Mouse (Mus musculus): ENCODE data around the gene 3110040M04Rik.

The 3110040M04Rik gene

DNA sequence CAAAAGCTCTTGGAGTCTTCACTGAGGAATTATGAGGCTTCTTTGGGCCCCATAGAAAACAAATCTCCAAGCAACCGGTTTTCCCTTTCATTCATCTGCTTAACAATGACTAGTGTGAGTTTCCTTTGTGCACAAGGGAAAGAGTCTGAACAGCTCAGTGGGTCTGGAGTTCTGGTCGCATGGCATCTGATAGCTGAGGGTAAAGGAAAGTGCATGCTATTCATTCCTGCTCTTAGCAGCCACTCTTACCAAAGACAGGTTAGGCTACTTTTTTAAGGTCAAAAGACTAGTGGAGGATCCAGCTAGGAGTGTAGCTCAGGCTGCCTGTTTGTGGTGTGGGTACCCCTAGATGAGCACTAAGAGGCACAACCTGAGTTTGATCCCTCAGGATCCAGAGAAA is 31.7 kb downstream of the 3110040M04Rik start:
- DNase-seq (ENCODE audit: low spot score): no peak

GRCm38 (mm10) chr1:151236141-151236930 is 32.4 kb downstream of the 3110040M04Rik start:
- DNase-seq (ENCODE audit: low spot score): no peak

DNA sequence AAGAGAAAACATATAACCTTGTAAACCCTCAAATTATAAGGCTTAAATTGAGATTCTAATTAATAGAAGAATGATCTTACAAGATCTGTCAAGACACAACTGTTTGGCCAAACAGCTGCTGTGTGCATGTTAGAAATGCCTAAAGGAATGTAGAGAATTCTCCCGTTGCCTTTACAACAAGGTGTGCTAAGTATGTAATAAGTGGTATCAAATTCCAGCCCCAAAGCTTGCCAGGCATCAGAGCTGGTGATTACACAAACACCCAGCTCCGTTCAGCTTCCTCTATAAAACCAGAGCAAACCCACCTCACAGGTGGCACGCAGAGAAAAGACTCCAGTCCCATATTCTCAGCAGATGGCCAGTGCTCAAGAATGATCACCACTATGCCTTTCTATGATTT is 33.9 kb downstream of the 3110040M04Rik start:
- DNase-seq (ENCODE audit: low spot score): no peak

DNA sequence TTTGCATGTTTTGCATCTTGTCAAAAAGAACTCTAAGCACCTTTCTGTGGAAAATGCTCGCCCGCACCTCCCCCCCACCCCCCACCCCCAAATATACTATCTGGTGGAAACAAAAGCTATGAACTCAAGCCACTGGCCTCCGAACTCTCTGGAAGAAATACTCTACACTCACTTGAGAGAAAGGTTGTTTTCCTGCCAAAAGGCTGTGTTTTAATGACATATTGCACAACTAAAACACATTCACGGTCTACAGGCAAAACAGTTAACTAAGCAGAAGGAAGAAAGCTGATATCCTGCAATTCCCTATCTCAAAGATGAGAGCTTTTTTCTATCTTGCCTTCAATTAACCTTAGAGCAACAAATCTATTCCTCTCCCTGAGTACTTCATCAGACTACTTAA is 39.4 kb downstream of the 3110040M04Rik start:
- DNase-seq (ENCODE audit: low spot score): no peak

DNA sequence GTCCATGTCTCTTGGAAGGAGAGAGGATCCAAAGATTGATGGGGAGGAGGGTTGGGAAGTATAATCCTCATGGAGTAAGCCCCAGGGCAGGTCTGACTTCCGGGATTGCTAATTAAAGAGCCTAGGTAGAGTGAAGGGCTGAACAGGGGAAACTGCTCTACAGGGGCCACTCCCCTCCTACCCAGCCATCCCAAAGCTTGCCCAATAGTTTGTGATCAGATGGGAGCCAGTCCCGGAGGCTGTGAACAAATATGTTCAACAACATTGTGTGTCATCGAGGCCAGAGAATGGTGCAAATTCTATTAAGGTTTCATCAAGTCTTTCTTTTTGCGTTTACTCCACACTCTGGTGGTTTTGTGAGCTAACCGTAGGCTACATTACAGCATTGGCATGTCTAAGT is 40.1 kb downstream of the 3110040M04Rik start:
- no peak for DNase-seq (ENCODE audit: low spot score)

GRCm38 (mm10) chr1:151244761-151245160 is 40.8 kb downstream of the 3110040M04Rik start:
- DNase-seq (ENCODE audit: low spot score): no peak

- no peak for DNase-seq (ENCODE audit: low spot score)
Observed at GRCm38 (mm10) chr1:151245165-151245564, 41.2 kb downstream of the 3110040M04Rik start.

DNA sequence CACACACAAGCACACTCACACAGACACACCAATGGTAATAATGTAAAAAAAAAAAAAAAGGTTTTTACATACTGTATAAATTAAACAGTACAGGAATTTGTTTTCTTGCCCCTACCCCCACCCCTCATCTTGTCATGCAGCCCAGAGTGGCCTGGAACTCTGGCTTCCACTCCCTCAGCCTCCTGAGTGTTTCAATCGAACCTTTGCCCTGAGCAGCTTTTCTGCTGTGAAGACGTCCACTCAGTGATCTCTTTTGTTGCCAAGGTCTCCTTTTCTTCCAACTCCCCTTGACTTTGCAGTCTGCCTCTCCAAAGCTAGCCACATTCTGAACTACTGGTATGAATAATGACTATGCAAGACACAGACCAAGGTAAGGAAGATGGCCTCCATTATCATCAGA is 41.9 kb downstream of the 3110040M04Rik start:
- no peak for DNase-seq (ENCODE audit: low spot score)

GRCm38 (mm10) chr1:151250109-151250508 is 46.2 kb downstream of the 3110040M04Rik start:
- no peak for DNase-seq (ENCODE audit: low spot score)

DNA sequence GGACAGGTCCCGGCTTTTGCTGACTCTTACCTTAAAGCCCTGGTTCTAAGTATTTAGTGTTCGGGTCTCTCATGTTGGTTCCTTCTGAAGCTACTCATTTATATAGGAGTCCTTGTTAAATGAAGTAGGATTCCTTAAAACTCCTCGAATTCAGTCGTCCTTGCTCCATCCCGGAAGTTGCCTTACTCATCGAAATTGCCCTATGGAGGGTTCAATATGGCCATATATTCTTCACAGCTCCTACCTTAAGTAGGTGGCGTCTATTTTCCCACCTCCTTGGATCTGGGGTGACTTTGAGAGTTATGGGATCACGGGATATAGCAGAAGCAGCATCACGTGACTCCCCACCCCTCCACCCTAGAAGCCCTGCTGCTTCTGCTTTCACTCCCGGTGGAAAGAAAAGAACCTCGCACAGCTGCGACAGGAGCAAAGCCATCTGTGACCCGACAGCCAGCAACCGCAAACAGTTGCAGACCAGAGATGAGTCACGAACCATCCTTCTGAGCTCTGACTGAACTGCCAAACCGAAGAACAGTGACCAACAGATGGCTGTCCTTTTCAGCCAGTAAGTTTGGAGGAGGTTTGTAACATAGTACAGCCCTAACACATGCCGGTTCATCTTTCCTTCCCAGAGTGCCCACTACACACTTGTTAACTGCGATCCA is 46.7 kb downstream of the 3110040M04Rik start:
- DNase-seq (ENCODE audit: low spot score): no peak

DNA sequence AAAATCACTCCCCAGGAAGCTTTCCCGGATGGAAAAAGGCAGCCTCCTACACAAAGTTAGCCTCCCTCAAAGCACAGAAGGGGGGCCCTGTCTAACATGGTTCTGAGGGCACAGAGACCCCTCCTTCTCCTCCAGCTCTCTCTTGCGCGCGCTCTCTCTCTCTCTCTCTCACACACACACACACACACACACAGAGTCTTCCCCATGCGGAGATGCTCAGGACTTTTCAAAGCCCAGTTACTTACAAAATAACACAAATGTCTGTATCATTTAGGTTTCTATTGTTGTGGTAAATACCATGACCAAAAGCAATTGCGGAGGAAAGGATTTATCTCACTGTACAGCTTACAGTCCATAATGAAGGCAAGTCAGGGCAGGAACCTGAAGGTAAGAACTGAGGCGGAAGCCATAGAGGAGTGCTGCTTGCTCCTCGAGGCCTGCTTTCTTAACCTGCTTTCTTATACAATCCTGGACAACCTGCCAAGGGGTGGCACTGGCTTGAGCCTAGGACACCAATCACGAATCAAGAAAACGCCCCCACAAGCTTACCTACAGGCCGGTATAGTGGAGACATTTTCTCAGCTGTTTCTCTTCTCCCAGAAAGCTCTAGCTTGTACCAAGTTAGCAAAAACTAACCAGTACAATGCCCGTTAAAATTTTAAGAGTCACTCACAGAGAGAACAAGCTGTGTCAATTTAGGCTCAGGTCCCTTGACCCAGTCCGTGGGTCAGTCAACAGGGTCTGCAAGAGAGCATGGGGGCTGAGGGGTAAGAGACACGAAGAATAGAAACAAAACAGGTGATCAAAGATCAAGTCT is 47.5 kb downstream of the 3110040M04Rik start:
- DNase-seq (ENCODE audit: low spot score): no peak

All from testis, postnatal 10 days (tissue).